Mouse (Mus musculus): ENCODE results near the gene Stx1b.
"Not testable (repeated sequence)": the region's sequence is repeated elsewhere in the genome, so short reads cannot be mapped to it uniquely, and the experiment has no call there.

Gene Stx1b

GRCm38 (mm10) chr7:127776878-127777473 is 47.4 kb downstream of the Stx1b start:
- peak; percentile 99 for DNase-seq (ENCODE audit: low read depth)

- DNase-seq (ENCODE audit: low read depth): peak; percentile 92
These were observed 47.9 kb downstream of the Stx1b start, which contains the start of gene Setd1a for GRCm38 (mm10) chr7:127776426-127776825. Gene Setd1a (plus strand): TSS chr7:127776670.

GRCm38 (mm10) chr7:127775837-127776236 is 48.5 kb downstream of the Stx1b start:
- not testable (repeated sequence) for DNase-seq (ENCODE audit: low read depth)

- peak; percentile 88 for DNase-seq (ENCODE audit: low read depth)
These were observed 50.5 kb downstream of the Stx1b start for GRCm38 (mm10) chr7:127773664-127774384.

GRCm38 (mm10) chr7:127772557-127772956 is 51.8 kb downstream of the Stx1b start:
- no peak for DNase-seq (ENCODE audit: low read depth)

- DNase-seq (ENCODE audit: low read depth): no peak
These were observed 52.3 kb downstream of the Stx1b start for GRCm38 (mm10) chr7:127772080-127772479.

- no peak for DNase-seq (ENCODE audit: low read depth)
These were observed 53.1 kb downstream of the Stx1b start for GRCm38 (mm10) chr7:127771262-127771661.

GRCm38 (mm10) chr7:127770039-127770905 is 54.1 kb downstream of the Stx1b start:
- DNase-seq (ENCODE audit: low read depth): peak; percentile 39

- DNase-seq (ENCODE audit: low read depth): peak; percentile 84
These were observed 54.7 kb downstream of the Stx1b start, which contains the start of gene Orai3 for GRCm38 (mm10) chr7:127769651-127770038. Gene Orai3 (plus strand): TSS chr7:127769815.

- peak; percentile 93 for DNase-seq (ENCODE audit: low read depth)
These were observed 55.3 kb downstream of the Stx1b start for GRCm38 (mm10) chr7:127768997-127769593.

- peak; percentile 45 for DNase-seq (ENCODE audit: low read depth)
These were observed 55.9 kb downstream of the Stx1b start for GRCm38 (mm10) chr7:127768346-127768996.

GRCm38 (mm10) chr7:127767671-127768345 is 56.5 kb downstream of the Stx1b start:
- DNase-seq (ENCODE audit: low read depth): no peak

GRCm38 (mm10) chr7:127766851-127767609 is 57.3 kb downstream of the Stx1b start:
- no peak for DNase-seq (ENCODE audit: low read depth)

GRCm38 (mm10) chr7:127765756-127766155 is 58.6 kb downstream of the Stx1b start:
- DNase-seq (ENCODE audit: low read depth): no peak

GRCm38 (mm10) chr7:127763642-127764041 is 60.7 kb downstream of the Stx1b start:
- no peak for DNase-seq (ENCODE audit: low read depth)

GRCm38 (mm10) chr7:127761026-127761425 is 63.3 kb downstream of the Stx1b start:
- peak; percentile 83 for DNase-seq (ENCODE audit: low read depth)

- DNase-seq (ENCODE audit: low read depth): no peak
These were observed 63.9 kb downstream of the Stx1b start for GRCm38 (mm10) chr7:127760478-127760877.

- DNase-seq (ENCODE audit: low read depth): no peak
These were observed 64.6 kb downstream of the Stx1b start for GRCm38 (mm10) chr7:127759716-127760115.

All from induced T-regulatory cell, adult 2 months (primary cell).